Mouse (Mus musculus) spleen, postnatal 4 days (tissue): ENCODE measurements at regions not wholly inside any gene's neighbourhood (a gene's known extent, or its start where the extent isn't known, plus 50 kb on each side); places are given as distances from the start of the nearest gene placed in this dataset.

Experiments
- DNase-seq, 2 experiments: peaks; one replicate each; pipeline ENCODE4 v3.0.0; 2022; ENCODE audit warnings: low spot score in 2 of 2

GRCm38 (mm10) chr15:24720346-24720745, 693.2 kb downstream of the Basp1 start:
- DNase-seq, result no peak

DNA sequence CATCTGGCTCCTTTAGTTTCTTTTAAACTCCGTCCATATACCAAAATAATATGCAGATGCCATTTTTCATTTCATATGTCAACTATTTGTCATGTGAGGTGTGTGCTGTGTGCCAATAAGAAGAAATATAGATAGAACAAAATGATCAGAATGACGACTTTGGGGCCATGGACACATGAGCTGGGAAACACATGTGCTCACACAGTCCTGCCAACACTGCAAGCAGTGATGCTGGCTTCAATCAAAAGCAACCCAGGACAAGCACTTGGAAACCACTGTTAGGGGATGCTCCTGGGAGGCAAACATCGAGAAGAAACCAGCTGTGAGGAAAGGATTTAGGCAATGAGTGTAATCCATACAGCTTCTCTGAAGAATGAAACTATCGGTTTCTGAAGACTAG, 731.4 kb downstream of the Basp1 start:
- no peak for DNase-seq

GRCm38 (mm10) chr15:24648938-24649337, 764.6 kb downstream of the Basp1 start:
- no peak for DNase-seq

DNA sequence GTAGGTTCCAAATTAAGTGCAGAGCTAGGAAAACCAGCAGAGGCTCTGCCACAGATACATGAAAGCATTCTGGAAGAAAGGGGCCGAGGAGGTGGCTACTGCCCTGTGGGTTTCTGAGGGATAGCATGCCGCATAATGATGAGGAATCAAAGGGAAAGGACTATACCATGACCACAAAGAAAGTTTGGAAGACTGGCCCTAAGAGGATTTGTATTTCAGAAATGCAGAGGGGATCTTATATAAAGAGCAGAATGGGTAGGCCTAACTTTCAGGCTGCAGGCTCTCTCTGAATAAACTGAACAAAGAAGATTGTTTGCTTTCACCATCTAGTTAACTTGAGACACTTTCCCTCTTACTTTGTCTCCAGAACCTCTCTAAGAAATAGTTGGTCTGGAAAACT, 777.9 kb downstream of the Basp1 start:
- no peak for DNase-seq

DNA sequence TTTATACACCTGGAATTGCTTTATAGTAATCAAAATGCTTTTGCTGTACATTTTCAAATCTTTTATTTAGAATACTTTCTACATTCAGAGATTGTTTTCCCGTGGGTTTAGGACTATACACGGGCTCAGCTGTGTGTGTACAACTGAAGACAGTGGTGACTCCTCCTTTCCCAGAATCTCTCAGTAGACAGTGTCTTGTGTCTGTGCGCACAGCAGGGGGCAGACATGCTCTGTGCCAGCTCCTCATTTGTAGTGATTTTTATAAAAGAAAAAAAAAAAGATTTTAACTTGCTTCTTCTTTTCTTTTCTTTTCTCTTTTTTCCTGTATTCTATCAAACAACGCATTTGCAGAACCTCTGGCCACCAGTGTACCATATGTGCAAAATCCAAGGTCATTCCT, 817.3 kb downstream of the Basp1 start:
- DNase-seq, result no peak

DNA sequence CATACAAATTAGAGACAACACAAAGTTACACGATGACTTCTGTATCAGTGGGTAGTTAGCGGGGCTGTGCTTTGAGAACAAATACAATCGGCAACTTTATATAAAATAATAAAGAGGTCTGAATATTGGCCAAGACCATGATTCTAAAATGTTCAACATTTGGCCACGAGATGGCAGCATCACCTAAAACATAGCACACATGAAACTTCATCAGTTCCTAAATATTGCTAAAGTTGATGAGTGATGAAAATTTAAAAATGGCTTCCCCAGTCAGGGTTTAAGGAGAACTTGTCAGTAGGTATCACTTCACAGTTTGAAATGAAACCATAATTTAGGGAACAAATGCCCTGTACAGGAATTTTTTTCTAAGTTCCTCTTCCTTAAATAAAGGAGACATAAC, 824.6 kb downstream of the Basp1 start:
- DNase-seq, result no peak

- no peak for DNase-seq
Observed at GRCm38 (mm10) chr15:24566981-24567380, 846.6 kb downstream of the Basp1 start.

GRCm38 (mm10) chr15:24556806-24557205, 856.8 kb downstream of the Basp1 start:
- DNase-seq, result no peak

GRCm38 (mm10) chr15:24550108-24550507, 863.5 kb downstream of the Basp1 start:
- DNase-seq, result no peak

- no peak for DNase-seq
Observed at GRCm38 (mm10) chr15:24530065-24530464, 883.5 kb downstream of the Basp1 start.

DNA sequence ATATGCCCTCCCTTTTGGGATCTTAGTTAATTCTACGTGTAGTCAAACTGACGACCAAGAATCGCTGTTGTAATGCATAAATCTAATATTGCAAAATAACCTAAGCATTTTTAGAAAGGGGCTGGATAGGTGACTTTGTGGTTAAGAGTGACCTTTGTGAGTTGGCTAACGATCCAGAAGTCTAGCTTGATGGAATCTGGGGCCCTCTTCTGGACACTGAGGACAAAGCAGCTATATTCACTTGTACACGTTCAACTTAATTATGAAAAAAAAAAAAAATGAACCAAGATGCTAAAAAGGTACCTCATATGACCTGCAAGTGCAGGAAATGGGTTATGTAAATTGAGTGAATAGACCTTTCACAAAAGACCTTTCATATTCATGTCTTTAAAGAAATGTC, 886.2 kb downstream of the Basp1 start:
- no peak for DNase-seq

- no peak for DNase-seq
Observed at GRCm38 (mm10) chr15:24513926-24514325, 899.6 kb downstream of the Basp1 start.

GRCm38 (mm10) chr15:24501907-24502559, 911.5 kb downstream of the Basp1 start:
- no peak for DNase-seq

DNA sequence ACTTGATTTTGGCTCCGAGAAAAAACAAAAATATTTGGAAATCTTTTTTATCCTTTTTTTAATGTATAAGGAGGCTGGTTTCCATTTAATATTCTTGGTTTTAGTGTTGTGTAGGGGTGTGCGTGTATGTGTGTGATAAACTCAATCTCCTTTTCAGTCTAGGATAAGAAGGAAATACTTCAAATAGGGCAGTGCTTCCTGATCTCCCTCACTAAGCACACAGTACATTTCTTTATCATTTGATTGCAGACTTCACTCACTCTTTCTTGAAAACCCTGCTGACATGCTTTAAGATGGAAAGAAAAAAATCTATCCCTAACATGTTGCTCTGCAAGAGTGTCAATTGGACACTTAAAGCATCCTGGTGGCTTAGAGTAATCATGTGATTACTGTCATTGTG, 927.3 kb downstream of the Basp1 start:
- DNase-seq, result no peak

- DNase-seq, result no peak
Observed at GRCm38 (mm10) chr15:24468239-24468638, 945.3 kb downstream of the Basp1 start.

DNA sequence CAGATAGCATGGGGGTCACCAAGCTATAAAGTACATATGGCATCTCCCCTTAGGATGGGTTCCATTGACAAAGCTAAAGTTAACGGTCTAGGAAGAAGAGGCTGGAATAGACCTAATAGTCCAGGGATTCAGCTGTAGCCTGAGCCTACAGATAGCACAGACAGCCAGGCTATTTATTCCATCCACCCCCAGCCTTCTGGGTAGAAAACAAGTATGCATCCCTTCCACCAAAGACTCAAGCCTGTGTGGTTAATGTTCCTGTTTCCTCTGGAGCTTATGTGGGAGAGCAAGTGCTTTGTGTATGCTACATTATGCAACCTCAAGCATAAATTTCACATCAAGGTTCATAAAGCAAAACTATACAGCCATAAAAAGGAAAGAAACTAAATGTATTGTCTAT, 955.8 kb downstream of the Basp1 start:
- DNase-seq, result no peak

DNA sequence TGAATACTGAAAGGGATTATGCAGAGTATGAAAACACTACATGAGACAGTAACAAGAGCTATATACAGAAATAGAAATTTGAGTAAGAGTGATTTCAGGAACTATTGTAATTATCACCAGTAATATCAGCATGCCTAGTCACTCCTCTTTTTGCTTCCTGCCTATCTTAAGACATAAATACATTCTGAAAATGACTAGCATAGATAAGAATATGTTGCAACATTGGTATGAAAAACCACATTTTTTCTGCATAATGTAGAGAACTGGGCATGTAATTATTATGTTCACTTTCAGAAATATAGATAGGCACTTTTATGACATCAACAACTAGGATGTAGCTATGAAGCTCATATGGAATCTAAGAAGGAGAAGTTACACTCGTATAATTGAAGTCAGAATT, 980.5 kb downstream of the Basp1 start:
- no peak for DNase-seq

- no peak for DNase-seq
Observed at GRCm38 (mm10) chr15:24429154-24429553, 984.4 kb downstream of the Basp1 start.

DNA sequence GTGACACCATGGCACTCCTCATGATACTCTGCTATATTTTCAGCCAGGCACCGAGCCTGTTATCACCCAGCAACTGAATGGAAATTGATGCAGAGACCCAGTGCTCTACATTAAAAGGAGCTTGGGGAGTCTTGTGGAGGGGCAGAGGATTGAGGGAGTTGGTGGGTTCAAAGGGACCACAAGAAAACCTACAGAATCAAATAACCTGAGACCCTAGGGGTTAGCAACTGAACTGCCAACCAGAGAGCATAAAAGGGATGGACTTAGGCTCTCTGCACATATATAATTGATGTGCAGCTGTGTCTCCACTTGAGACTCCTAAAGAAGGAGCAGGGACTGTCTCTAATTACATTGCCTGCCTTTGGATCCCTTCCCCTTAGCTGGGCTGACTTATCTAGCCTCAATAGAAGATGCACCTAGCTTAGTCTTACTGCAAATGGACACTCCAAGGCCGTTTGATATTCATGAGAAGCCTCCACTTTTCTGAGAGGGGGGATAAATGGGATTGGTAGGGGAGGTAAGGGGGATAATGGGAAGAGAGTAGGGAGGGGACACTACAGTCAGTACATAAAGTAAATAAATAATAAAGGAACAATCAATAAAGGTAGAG, 991.1 kb downstream of the Basp1 start:
- DNase-seq, result no peak

- DNase-seq, result no peak
Observed at GRCm38 (mm10) chr15:24419736-24420135, 993.8 kb downstream of the Basp1 start.

- no peak for DNase-seq
Observed at GRCm38 (mm10) chr15:24419186-24419585, 994.4 kb downstream of the Basp1 start.

DNA sequence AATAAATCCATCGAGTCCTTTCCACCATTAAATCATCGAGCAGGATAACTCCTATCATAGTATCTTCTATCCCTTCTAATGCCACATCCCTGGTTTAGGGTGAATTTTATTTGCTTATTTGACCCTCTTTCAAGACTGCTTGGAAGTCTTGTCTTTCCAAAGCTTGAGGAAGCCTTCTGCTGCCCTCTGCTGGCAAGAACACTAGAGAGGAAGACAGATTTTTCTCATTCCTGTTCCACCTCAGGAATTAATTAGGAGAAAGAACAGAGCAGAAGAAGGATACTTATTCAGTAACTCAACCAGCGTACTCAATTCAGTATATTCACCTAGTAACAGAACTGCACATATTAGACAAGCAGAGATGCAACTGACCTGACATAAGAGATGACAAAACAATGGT, 1005.9 kb downstream of the Basp1 start:
- no peak for DNase-seq

DNA sequence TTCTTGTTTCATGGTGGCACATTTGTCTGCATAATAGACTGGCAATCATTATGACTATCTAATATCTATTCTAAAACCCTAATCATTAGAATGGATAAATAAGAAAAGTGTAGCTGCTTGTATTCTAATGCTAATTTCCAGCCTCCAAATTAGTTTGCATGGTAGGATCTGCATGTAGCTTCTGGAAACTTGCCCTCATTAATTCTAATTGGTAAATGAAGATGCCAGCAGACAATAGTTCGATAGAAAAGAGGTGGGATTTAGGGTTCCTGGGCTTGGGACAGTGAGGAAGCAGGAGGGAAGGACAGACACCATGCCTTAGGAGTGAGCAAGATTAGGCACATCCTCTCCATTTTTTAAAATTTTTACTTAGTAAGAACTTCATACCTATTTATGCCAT, 1008.3 kb downstream of the Basp1 start:
- DNase-seq, result no peak

GRCm38 (mm10) chr15:24400088-24400487, 1013.5 kb downstream of the Basp1 start:
- no peak for DNase-seq
